Mouse (Mus musculus) small intestine, adult 2 months (tissue): Measurements from ENCODE around the gene Espn.

Experiments used
- CTCF ChIP-seq: fragments of 200-500 bp; IDR thresholded peaks from 2 replicates; pipeline ENCODE4 v1.5.1; 2012; ENCODE audit warnings: low read depth, mild to moderate bottlenecking, control low read depth, inconsistent platforms, low read length, moderate library complexity, mixed read lengths; ENCODE audit not compliant: insufficient replicate concordance, insufficient read length; ENCODE audit errors: extremely low read depth
- POLR2A ChIP-seq: fragments of 200-500 bp; IDR thresholded peaks from 2 replicates; pipeline ENCODE4 v1.6.1; 2012; ENCODE audit warnings: low read depth, mild to moderate bottlenecking, control low read depth, inconsistent platforms, low read length, moderate library complexity

DNA sequence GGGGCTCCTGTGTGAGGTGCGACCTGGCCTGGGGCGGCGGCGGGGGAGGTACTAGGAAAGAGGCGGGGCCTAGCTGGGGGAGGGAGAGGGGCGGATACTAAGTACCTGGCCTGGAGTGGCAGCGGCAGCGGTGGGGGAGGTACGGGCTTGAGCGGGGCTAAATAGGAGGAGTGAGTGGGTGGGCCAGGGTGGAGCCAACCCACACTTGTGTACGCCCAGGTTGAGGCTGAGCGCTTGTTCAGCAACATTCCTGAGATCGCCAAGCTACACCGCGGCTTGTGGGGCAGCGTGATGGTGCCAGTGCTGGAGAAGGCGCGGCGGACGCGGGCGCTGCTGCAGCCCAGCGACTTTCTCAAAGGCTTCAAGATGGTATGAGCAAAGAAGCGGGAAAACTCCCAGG is 44.7 kb downstream of the Espn start:
- TF ChIP-seq CTCF (no peak), POLR2A (no peak)
